Mouse (Mus musculus): Measurements from ENCODE around the gene Ifnar1. TPM values are rescaled to one million over a fixed set of nuclear protein-coding genes. Genes with fewer than 3 reads are reported as not detected.

Ifnar1 gene
- polyA plus RNA-seq, 1 experiment from 2014 or later = 53.8 TPM

DNA sequence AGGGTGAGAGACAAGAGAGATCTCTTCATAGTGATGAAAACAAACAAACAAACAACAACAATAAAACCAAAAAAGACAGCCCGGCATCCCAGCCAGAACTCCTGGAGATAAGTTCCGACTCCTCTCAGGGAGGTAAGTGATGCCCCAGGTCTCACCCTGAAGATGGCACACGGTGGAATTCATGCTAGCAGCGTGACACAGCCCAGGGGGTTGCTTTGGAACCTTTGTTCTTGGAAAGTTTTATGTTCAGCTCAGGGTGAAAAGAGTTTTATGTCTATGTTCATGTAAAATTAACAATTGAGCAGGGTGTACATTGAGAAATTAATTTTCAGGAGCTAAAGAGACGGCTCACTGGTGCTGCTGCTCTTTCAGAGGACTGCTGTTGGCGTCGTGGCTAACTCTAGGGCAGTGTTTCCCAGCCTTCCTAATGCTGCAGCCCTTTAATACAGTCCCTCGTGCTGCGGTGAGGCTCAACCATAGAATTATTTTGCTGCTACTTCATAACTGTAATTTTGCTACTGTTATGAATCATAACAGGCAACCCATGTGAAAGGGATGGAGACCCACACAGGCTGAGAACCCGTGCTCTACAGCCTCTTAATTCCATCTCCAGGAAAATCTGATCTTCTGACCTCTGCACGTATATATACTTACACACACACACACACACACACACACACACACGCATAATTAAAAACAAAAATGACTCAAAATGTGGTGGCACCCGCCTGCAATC is 19.4 kb upstream of the Ifnar1 start:
- H3K9ac ChIP-seq (ENCODE audit: low read length) = peak overlapping the region; percentile 67
- H3K9me3 ChIP-seq (ENCODE audit: control insufficient read depth, low read length) = no peaks in the 10 kb centered on the region
- 57% methylated on average over 13 of the region's 13 CpGs for WGBS
- no peak overlapping the region for H3K27ac ChIP-seq (ENCODE audit: low read depth, low read length)
- DNase-seq (ENCODE audit: low spot score, missing footprints) (no peak), ATAC-seq (ENCODE audit: low FRiP score) (no peak)
- no peaks in the 10 kb centered on the region for H3K27me3 ChIP-seq (ENCODE audit: control insufficient read depth, insufficient read depth, low read length)
- H3K4me2 ChIP-seq = peak overlapping the region; percentile 77
- H3K4me3 ChIP-seq (ENCODE audit: low read depth, low read length) = peak overlapping the region; percentile 49
- no peaks in the 10 kb centered on the region for H3K36me3 ChIP-seq (ENCODE audit: control insufficient read depth, insufficient read depth, low read length)
- H3K4me1 ChIP-seq (ENCODE audit: control insufficient read depth, insufficient read depth, low read length) = peaks cover 13% of the 10 kb centered on the region

- Histone ChIP-seq H3K9ac (ENCODE audit: low read length) (no peak overlapping the region), H3K9me3 (ENCODE audit: control insufficient read depth, low read length) (no peaks in the 10 kb centered on the region), H3K4me3 (ENCODE audit: low read depth, low read length) (no peak overlapping the region), H3K27me3 (ENCODE audit: control insufficient read depth, insufficient read depth, low read length) (no peaks in the 10 kb centered on the region), H3K27ac (ENCODE audit: low read depth, low read length) (no peak overlapping the region), H3K36me3 (ENCODE audit: control insufficient read depth, insufficient read depth, low read length) (no peaks in the 10 kb centered on the region), H3K4me2 (no peak overlapping the region), H3K4me1 (ENCODE audit: control insufficient read depth, insufficient read depth, low read length) (peaks cover 13% of the 10 kb centered on the region)
- DNase-seq (ENCODE audit: low spot score, missing footprints) = no peak
- WGBS = 53% methylated on average over 6 of the region's 6 CpGs
- ATAC-seq (ENCODE audit: low FRiP score) = no peak; the same call in 1 of the 2 replicates
These were observed 18.5 kb upstream of the Ifnar1 start for GRCm38 (mm10) chr16:91466566-91466965.

- WGBS = 84% methylated on average over 3 of the region's 3 CpGs
- Histone ChIP-seq H3K27ac (ENCODE audit: low read depth, low read length) (no peak overlapping the region), H3K4me2 (no peak overlapping the region), H3K27me3 (ENCODE audit: control insufficient read depth, insufficient read depth, low read length) (no peaks in the 10 kb centered on the region), H3K9me3 (ENCODE audit: control insufficient read depth, low read length) (no peaks in the 10 kb centered on the region), H3K4me3 (ENCODE audit: low read depth, low read length) (no peak overlapping the region), H3K4me1 (ENCODE audit: control insufficient read depth, insufficient read depth, low read length) (peaks cover 12% of the 10 kb centered on the region), H3K9ac (ENCODE audit: low read length) (no peak overlapping the region), H3K36me3 (ENCODE audit: control insufficient read depth, insufficient read depth, low read length) (no peaks in the 10 kb centered on the region)
- no peak for DNase-seq (ENCODE audit: low spot score, missing footprints)
- ATAC-seq (ENCODE audit: low FRiP score) = no peak
These were observed 14.6 kb upstream of the Ifnar1 start for GRCm38 (mm10) chr16:91470470-91470869.

DNA sequence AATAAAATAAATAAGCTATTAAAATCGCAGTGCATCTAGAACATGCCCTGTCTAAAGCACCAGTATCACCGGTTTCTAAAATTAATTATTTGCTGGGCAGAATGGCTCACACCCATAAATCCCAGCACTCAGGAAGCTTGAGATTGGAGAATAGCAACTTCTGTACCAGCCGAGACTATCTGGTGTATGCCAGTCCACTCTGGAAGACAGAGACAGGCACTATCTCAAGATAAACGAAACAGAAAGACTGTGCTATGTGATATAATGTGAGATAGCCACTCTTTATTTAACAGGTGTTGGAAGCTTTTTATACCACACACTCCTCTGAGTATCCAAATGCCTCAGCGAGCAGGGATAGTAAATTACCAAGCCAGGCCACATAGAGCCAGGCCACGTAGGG is 13.6 kb upstream of the Ifnar1 start:
- H3K27me3 ChIP-seq (ENCODE audit: control insufficient read depth, insufficient read depth, low read length) = no peaks in the 10 kb centered on the region
- H3K4me1 ChIP-seq (ENCODE audit: control insufficient read depth, insufficient read depth, low read length) = peaks cover 4% of the 10 kb centered on the region
- ATAC-seq (ENCODE audit: low FRiP score) (no peak), DNase-seq (ENCODE audit: low spot score, missing footprints) (no peak)
- no peak overlapping the region for H3K9ac ChIP-seq (ENCODE audit: low read length)
- H3K27ac ChIP-seq (ENCODE audit: low read depth, low read length) = no peak overlapping the region
- 85% methylated on average over 6 of the region's 6 CpGs for WGBS
- no peaks in the 10 kb centered on the region for H3K9me3 ChIP-seq (ENCODE audit: control insufficient read depth, low read length)
- H3K4me2 ChIP-seq = no peak overlapping the region
- no peak overlapping the region for H3K4me3 ChIP-seq (ENCODE audit: low read depth, low read length)
- no peaks in the 10 kb centered on the region for H3K36me3 ChIP-seq (ENCODE audit: control insufficient read depth, insufficient read depth, low read length)

- Histone ChIP-seq H3K4me2 (no peak overlapping the region), H3K27me3 (ENCODE audit: control insufficient read depth, insufficient read depth, low read length) (no peaks in the 10 kb centered on the region), H3K9me3 (ENCODE audit: control insufficient read depth, low read length) (no peaks in the 10 kb centered on the region), H3K27ac (ENCODE audit: low read depth, low read length) (no peak overlapping the region), H3K36me3 (ENCODE audit: control insufficient read depth, insufficient read depth, low read length) (no peaks in the 10 kb centered on the region), H3K9ac (ENCODE audit: low read length) (no peak overlapping the region), H3K4me1 (ENCODE audit: control insufficient read depth, insufficient read depth, low read length) (no peaks in the 10 kb centered on the region), H3K4me3 (ENCODE audit: low read depth, low read length) (no peak overlapping the region)
- no peak for DNase-seq (ENCODE audit: low spot score, missing footprints)
- WGBS = 67% methylated on average over 7 of the region's 7 CpGs
- ATAC-seq (ENCODE audit: low FRiP score) = no peak
These were observed 9.3 kb upstream of the Ifnar1 start for GRCm38 (mm10) chr16:91475753-91476152.

- WGBS = 77% methylated on average over 1 of the region's 1 CpGs
- no peak for ATAC-seq (ENCODE audit: low FRiP score)
These were observed 7.0 kb upstream of the Ifnar1 start for GRCm38 (mm10) chr16:91478067-91478466.

GRCm38 (mm10) chr16:91480517-91480916 is 4.5 kb upstream of the Ifnar1 start:
- Histone ChIP-seq H3K9me3 (ENCODE audit: control insufficient read depth, low read length) (no peaks in the 10 kb centered on the region), H3K36me3 (ENCODE audit: control insufficient read depth, insufficient read depth, low read length) (no peaks in the 10 kb centered on the region), H3K4me1 (ENCODE audit: control insufficient read depth, insufficient read depth, low read length) (no peaks in the 10 kb centered on the region), H3K4me2 (no peak overlapping the region), H3K4me3 (ENCODE audit: low read depth, low read length) (no peak overlapping the region), H3K27me3 (ENCODE audit: control insufficient read depth, insufficient read depth, low read length) (no peaks in the 10 kb centered on the region), H3K27ac (ENCODE audit: low read depth, low read length) (no peak overlapping the region), H3K9ac (ENCODE audit: low read length) (no peak overlapping the region)
- ATAC-seq (ENCODE audit: low FRiP score) (no peak), DNase-seq (ENCODE audit: low spot score, missing footprints) (no peak)

More at GRCm38 (mm10) chr16:91478067-91478466, 7.0 kb upstream of the Ifnar1 start:
- Histone ChIP-seq H3K4me1 (ENCODE audit: control insufficient read depth, insufficient read depth, low read length) (no peaks in the 10 kb centered on the region), H3K27ac (ENCODE audit: low read depth, low read length) (no peak overlapping the region), H3K9me3 (ENCODE audit: control insufficient read depth, low read length) (no peaks in the 10 kb centered on the region), H3K36me3 (ENCODE audit: control insufficient read depth, insufficient read depth, low read length) (no peaks in the 10 kb centered on the region), H3K9ac (ENCODE audit: low read length) (no peak overlapping the region), H3K4me3 (ENCODE audit: low read depth, low read length) (no peak overlapping the region), H3K27me3 (ENCODE audit: control insufficient read depth, insufficient read depth, low read length) (no peaks in the 10 kb centered on the region), H3K4me2 (no peak overlapping the region)
- DNase-seq (ENCODE audit: low spot score, missing footprints) = no peak

DNA sequence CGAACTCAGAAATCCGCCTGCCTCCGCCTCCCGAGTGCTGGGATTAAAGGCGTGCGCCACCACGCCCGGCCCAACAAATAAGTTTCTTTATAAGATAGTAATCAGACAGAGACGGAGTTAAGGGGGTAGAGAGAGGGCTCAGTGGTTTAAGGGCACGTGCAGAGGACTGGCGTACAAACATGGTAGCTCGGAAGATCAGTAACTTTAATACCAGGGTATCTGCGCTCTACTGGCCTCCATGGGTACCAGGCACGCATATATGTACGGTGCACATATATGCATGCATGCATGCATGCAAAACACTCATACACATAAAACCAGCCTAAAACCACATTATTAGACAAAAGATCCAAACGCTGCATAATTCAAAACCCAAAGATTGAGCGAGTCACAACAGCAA is 651 bp upstream of the Ifnar1 start:
- Histone ChIP-seq H3K4me1 (ENCODE audit: control insufficient read depth, insufficient read depth, low read length) (peaks cover 7% of the 10 kb centered on the region; the same call in 1 of the 2 replicates), H3K27ac (ENCODE audit: low read depth, low read length) (no peak overlapping the region; the same call in 1 of the 2 replicates), H3K4me2 (peak overlapping the region; percentile 42), H3K9me3 (ENCODE audit: control insufficient read depth, low read length) (no peaks in the 10 kb centered on the region), H3K4me3 (ENCODE audit: low read depth, low read length) (peak overlapping the region; percentile 67), H3K36me3 (ENCODE audit: control insufficient read depth, insufficient read depth, low read length) (no peaks in the 10 kb centered on the region), H3K9ac (ENCODE audit: low read length) (peak overlapping the region; percentile 77), H3K27me3 (ENCODE audit: control insufficient read depth, insufficient read depth, low read length) (no peaks in the 10 kb centered on the region)
- 47% methylated on average over 17 of the region's 17 CpGs for WGBS
- no peak for DNase-seq (ENCODE audit: low spot score, missing footprints)
- ATAC-seq (ENCODE audit: low FRiP score) = peak; percentile 31; the same call in 1 of the 2 replicates

GRCm38 (mm10) chr16:91485841-91486240 is 803 bp downstream of the Ifnar1 start:
- peak overlapping the region; percentile 67 for H3K4me3 ChIP-seq (ENCODE audit: low read depth, low read length)
- 35% methylated on average over 5 of the region's 5 CpGs for WGBS
- peak overlapping the region; percentile 77 for H3K9ac ChIP-seq (ENCODE audit: low read length)
- DNase-seq (ENCODE audit: low spot score, missing footprints) (no peak), ATAC-seq (ENCODE audit: low FRiP score) (no peak)
- H3K27ac ChIP-seq (ENCODE audit: low read depth, low read length) = no peak overlapping the region; the same call in 1 of the 2 replicates
- H3K27me3 ChIP-seq (ENCODE audit: control insufficient read depth, insufficient read depth, low read length) = no peaks in the 10 kb centered on the region
- peaks cover 7% of the 10 kb centered on the region; the same call in 1 of the 2 replicates for H3K4me1 ChIP-seq (ENCODE audit: control insufficient read depth, insufficient read depth, low read length)
- H3K9me3 ChIP-seq (ENCODE audit: control insufficient read depth, low read length) = no peaks in the 10 kb centered on the region
- peak overlapping the region; percentile 74 for H3K4me2 ChIP-seq
- H3K36me3 ChIP-seq (ENCODE audit: control insufficient read depth, insufficient read depth, low read length) = peaks cover 8% of the 10 kb centered on the region

Data from midbrain, embryonic 11.5 days (tissue).